Mouse (Mus musculus): Measurements from ENCODE around the gene Celsr1. TPM values are rescaled to one million over a fixed set of nuclear protein-coding genes. Genes with fewer than 3 reads are reported as not detected.
A peak's percentile ranks its signal among the peaks of the same experiment; 100 is the strongest.

Gene Celsr1
- polyA plus RNA-seq, 1 experiment from 2014 or later, result 8.8 TPM

GRCm38 (mm10) chr15:85987896-85988295 is 45.7 kb downstream of the Celsr1 start:
- Histone ChIP-seq H3K4me2 (replicated peaks; ENCODE audit: low read depth, low read length) (no peak overlapping the region), H3K36me3 (ENCODE audit: control insufficient read depth, insufficient read depth, low read length) (no peaks in the 10 kb centered on the region), H3K9me3 (ENCODE audit: control insufficient read depth, low read length) (no peaks in the 10 kb centered on the region), H3K4me1 (ENCODE audit: control insufficient read depth, insufficient read depth, low read length) (peaks cover 11% of the 10 kb centered on the region), H3K27me3 (ENCODE audit: control insufficient read depth, insufficient read depth, low read length) (no peaks in the 10 kb centered on the region), H3K4me3 (ENCODE audit: low read length) (no peak overlapping the region), H3K27ac (ENCODE audit: low read depth, low read length) (no peak overlapping the region), H3K9ac (ENCODE audit: low read depth, low read length) (no peak overlapping the region)
- 63% methylated on average over 5 of the region's 5 CpGs for WGBS
- ATAC-seq (ENCODE audit: low FRiP score, low TSS enrichment), result no peak

- no peaks in the 10 kb centered on the region for H3K27me3 ChIP-seq (ENCODE audit: control insufficient read depth, insufficient read depth, low read length)
- no peak overlapping the region for H3K4me3 ChIP-seq (ENCODE audit: low read length)
- no peak overlapping the region for H3K9ac ChIP-seq (ENCODE audit: low read depth, low read length)
- no peaks in the 10 kb centered on the region for H3K36me3 ChIP-seq (ENCODE audit: control insufficient read depth, insufficient read depth, low read length)
- 89% methylated on average over 4 of the region's 4 CpGs for WGBS
- no peak overlapping the region for H3K4me2 ChIP-seq (replicated peaks; ENCODE audit: low read depth, low read length)
- no peak overlapping the region for H3K27ac ChIP-seq (ENCODE audit: low read depth, low read length)
- H3K4me1 ChIP-seq (ENCODE audit: control insufficient read depth, insufficient read depth, low read length), result peaks cover 10% of the 10 kb centered on the region
- ATAC-seq (ENCODE audit: low FRiP score, low TSS enrichment), result no peak
- no peaks in the 10 kb centered on the region for H3K9me3 ChIP-seq (ENCODE audit: control insufficient read depth, low read length)
Observed at GRCm38 (mm10) chr15:85986170-85986569, 47.4 kb downstream of the Celsr1 start.

DNA sequence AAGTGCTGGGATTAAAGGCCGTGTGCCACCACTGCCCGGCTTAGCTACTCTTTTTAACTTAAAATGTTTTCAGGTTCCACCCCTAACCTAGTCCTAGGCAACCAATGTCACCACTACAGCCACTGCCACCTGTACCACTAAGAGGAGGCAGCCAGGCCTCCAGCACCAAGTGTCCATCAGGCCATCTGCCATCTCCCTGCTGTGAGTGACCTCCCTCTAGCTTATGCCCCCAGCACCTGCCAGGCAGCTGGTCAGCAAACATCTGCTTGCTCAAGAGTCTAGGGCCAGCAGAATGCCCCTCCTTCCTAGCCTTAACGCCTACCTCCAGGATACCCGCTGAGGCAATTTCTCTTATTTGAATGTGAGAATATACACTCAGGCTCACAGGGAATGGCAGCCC is 48.0 kb downstream of the Celsr1 start:
- Histone ChIP-seq H3K9ac (ENCODE audit: low read depth, low read length) (no peak overlapping the region), H3K4me2 (replicated peaks; ENCODE audit: low read depth, low read length) (no peak overlapping the region), H3K27ac (ENCODE audit: low read depth, low read length) (no peak overlapping the region), H3K4me1 (ENCODE audit: control insufficient read depth, insufficient read depth, low read length) (peaks cover 8% of the 10 kb centered on the region), H3K4me3 (ENCODE audit: low read length) (no peak overlapping the region), H3K9me3 (ENCODE audit: control insufficient read depth, low read length) (no peaks in the 10 kb centered on the region), H3K36me3 (ENCODE audit: control insufficient read depth, insufficient read depth, low read length) (no peaks in the 10 kb centered on the region), H3K27me3 (ENCODE audit: control insufficient read depth, insufficient read depth, low read length) (no peaks in the 10 kb centered on the region)
- 82% methylated on average over 4 of the region's 4 CpGs for WGBS
- no peak for ATAC-seq (ENCODE audit: low FRiP score, low TSS enrichment)

GRCm38 (mm10) chr15:85983131-85983530 is 50.4 kb downstream of the Celsr1 start:
- Histone ChIP-seq H3K4me3 (ENCODE audit: low read length) (no peak overlapping the region), H3K4me1 (ENCODE audit: control insufficient read depth, insufficient read depth, low read length) (peaks cover 8% of the 10 kb centered on the region), H3K9ac (ENCODE audit: low read depth, low read length) (no peak overlapping the region), H3K27ac (ENCODE audit: low read depth, low read length) (no peak overlapping the region), H3K9me3 (ENCODE audit: control insufficient read depth, low read length) (no peaks in the 10 kb centered on the region), H3K4me2 (replicated peaks; ENCODE audit: low read depth, low read length) (no peak overlapping the region), H3K36me3 (ENCODE audit: control insufficient read depth, insufficient read depth, low read length) (no peaks in the 10 kb centered on the region; the same call in 1 of the 2 replicates), H3K27me3 (ENCODE audit: control insufficient read depth, insufficient read depth, low read length) (no peaks in the 10 kb centered on the region)
- 90% methylated on average over 7 of the region's 7 CpGs for WGBS
- ATAC-seq (ENCODE audit: low FRiP score, low TSS enrichment), result no peak

DNA sequence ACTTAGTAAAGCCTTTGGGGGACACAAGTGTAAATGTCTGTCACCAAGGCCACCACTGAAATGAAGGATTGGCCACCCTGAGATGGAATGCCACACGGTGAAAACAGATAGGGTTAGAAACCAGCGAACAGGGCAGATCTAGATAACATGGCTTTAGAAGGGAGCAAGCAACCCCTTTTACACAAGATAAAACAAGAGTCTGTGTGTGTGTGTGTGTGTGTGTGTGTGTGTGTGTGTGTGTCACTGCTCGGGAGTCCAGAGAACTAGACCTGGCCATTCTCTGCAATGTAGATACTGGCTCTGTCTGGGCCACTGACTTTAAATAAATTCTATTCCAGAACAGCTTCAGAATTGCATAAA is 51.2 kb downstream of the Celsr1 start:
- Histone ChIP-seq H3K9me3 (ENCODE audit: control insufficient read depth, low read length) (no peaks in the 10 kb centered on the region), H3K27me3 (ENCODE audit: control insufficient read depth, insufficient read depth, low read length) (no peaks in the 10 kb centered on the region), H3K27ac (ENCODE audit: low read depth, low read length) (no peak overlapping the region), H3K4me1 (ENCODE audit: control insufficient read depth, insufficient read depth, low read length) (peaks cover 8% of the 10 kb centered on the region), H3K9ac (ENCODE audit: low read depth, low read length) (no peak overlapping the region), H3K36me3 (ENCODE audit: control insufficient read depth, insufficient read depth, low read length) (no peaks in the 10 kb centered on the region; the same call in 1 of the 2 replicates), H3K4me3 (ENCODE audit: low read length) (no peak overlapping the region), H3K4me2 (replicated peaks; ENCODE audit: low read depth, low read length) (no peak overlapping the region)
- no peak for ATAC-seq (ENCODE audit: low FRiP score, low TSS enrichment)
- WGBS, result 48% methylated on average over 3 of the region's 3 CpGs

DNA sequence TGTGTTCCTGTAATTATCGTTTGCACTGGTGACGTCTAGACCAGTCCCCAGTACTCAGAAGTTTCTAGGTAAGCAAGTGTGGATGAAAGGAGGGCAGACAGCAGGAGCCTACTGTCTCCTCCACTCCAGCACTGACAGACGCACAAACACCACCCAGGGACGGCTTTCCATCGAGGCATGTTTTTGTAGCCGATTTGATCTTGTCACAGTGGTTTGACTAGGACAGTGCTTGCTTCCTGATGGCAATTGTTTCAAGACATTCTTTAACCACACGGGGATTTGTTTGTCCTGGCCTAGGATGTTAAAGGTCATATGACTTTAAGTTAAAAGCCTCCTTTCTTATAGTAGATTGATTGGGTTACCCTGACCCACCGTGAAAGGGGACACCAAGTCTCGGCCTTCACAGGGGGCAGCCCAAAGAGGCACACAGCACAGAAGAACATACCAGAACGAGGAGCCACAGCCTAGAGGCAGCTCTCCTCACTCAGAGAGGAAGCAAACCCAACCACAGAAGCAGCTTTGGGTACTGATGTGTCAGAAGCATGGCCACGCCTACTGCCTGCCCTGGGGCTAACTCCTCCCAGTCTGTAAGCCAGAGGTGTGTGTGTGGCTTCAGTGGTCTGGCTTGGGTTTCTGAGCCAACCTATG is 51.7 kb downstream of the Celsr1 start:
- Histone ChIP-seq H3K4me1 (ENCODE audit: control insufficient read depth, insufficient read depth, low read length) (peaks cover 8% of the 10 kb centered on the region), H3K4me2 (replicated peaks; ENCODE audit: low read depth, low read length) (no peak overlapping the region), H3K9me3 (ENCODE audit: control insufficient read depth, low read length) (no peaks in the 10 kb centered on the region), H3K36me3 (ENCODE audit: control insufficient read depth, insufficient read depth, low read length) (no peaks in the 10 kb centered on the region; the same call in 1 of the 2 replicates), H3K4me3 (ENCODE audit: low read length) (no peak overlapping the region), H3K27me3 (ENCODE audit: control insufficient read depth, insufficient read depth, low read length) (no peaks in the 10 kb centered on the region), H3K9ac (ENCODE audit: low read depth, low read length) (no peak overlapping the region), H3K27ac (ENCODE audit: low read depth, low read length) (no peak overlapping the region)
- peak; percentile 58; the same call in 1 of the 2 replicates for ATAC-seq (ENCODE audit: low FRiP score, low TSS enrichment)
- WGBS, result 17% methylated on average over 11 of the region's 11 CpGs

- H3K4me1 ChIP-seq (ENCODE audit: control insufficient read depth, insufficient read depth, low read length), result peaks cover 7% of the 10 kb centered on the region
- 74% methylated on average over 9 of the region's 9 CpGs for WGBS
- no peaks in the 10 kb centered on the region for H3K9me3 ChIP-seq (ENCODE audit: control insufficient read depth, low read length)
- H3K27ac ChIP-seq (ENCODE audit: low read depth, low read length), result no peak overlapping the region
- H3K4me2 ChIP-seq (replicated peaks; ENCODE audit: low read depth, low read length), result no peak overlapping the region
- H3K27me3 ChIP-seq (ENCODE audit: control insufficient read depth, insufficient read depth, low read length), result no peaks in the 10 kb centered on the region
- no peak for ATAC-seq (ENCODE audit: low FRiP score, low TSS enrichment)
- H3K9ac ChIP-seq (ENCODE audit: low read depth, low read length), result no peak overlapping the region
- no peak overlapping the region for H3K4me3 ChIP-seq (ENCODE audit: low read length)
- H3K36me3 ChIP-seq (ENCODE audit: control insufficient read depth, insufficient read depth, low read length), result no peaks in the 10 kb centered on the region; the same call in 1 of the 2 replicates
Observed at GRCm38 (mm10) chr15:85977086-85977485, 56.5 kb downstream of the Celsr1 start.

DNA sequence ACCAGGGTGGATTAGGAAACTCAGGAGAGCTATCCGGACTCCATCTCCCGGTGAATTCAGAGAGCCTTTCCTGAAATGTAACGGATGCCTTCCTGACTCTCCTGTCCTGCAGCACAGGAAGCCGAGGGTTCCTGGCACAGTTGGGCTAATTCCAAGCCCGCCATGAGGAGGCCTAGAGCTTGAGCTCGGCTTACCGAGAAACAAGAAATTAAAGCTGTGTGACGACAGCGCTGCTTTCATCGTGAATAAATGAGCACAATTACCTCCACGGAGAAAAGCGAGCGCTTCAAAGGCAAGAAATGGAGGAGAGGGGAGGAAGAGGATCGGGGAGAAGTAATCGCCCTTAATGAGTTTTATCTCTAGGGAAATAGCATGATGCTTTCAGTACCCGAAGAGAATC is 57.8 kb downstream of the Celsr1 start:
- Histone ChIP-seq H3K9ac (ENCODE audit: low read depth, low read length) (no peak overlapping the region), H3K4me2 (replicated peaks; ENCODE audit: low read depth, low read length) (no peak overlapping the region), H3K4me3 (ENCODE audit: low read length) (no peak overlapping the region), H3K9me3 (ENCODE audit: control insufficient read depth, low read length) (no peaks in the 10 kb centered on the region), H3K27me3 (ENCODE audit: control insufficient read depth, insufficient read depth, low read length) (no peaks in the 10 kb centered on the region), H3K27ac (ENCODE audit: low read depth, low read length) (no peak overlapping the region), H3K4me1 (ENCODE audit: control insufficient read depth, insufficient read depth, low read length) (0 out of 2 replicates have a peak, but pooled peaks cover 3% of the 10 kb centered on the region), H3K36me3 (ENCODE audit: control insufficient read depth, insufficient read depth, low read length) (no peaks in the 10 kb centered on the region; the same call in 1 of the 2 replicates)
- no peak for ATAC-seq (ENCODE audit: low FRiP score, low TSS enrichment)
- WGBS, result 43% methylated on average over 16 of the region's 16 CpGs

GRCm38 (mm10) chr15:85971596-85971995 is 62.0 kb downstream of the Celsr1 start:
- H3K36me3 ChIP-seq (ENCODE audit: control insufficient read depth, insufficient read depth, low read length), result no peaks in the 10 kb centered on the region
- H3K27ac ChIP-seq (ENCODE audit: low read depth, low read length), result no peak overlapping the region
- no peaks in the 10 kb centered on the region for H3K9me3 ChIP-seq (ENCODE audit: control insufficient read depth, low read length)
- ATAC-seq (ENCODE audit: low FRiP score, low TSS enrichment), result no peak
- 62% methylated on average over 5 of the region's 5 CpGs for WGBS
- H3K9ac ChIP-seq (ENCODE audit: low read depth, low read length), result no peak overlapping the region
- H3K4me1 ChIP-seq (ENCODE audit: control insufficient read depth, insufficient read depth, low read length), result 0 out of 2 replicates have a peak, but pooled peaks cover 11% of the 10 kb centered on the region
- no peak overlapping the region for H3K4me2 ChIP-seq (replicated peaks; ENCODE audit: low read depth, low read length)
- no peak overlapping the region for H3K4me3 ChIP-seq (ENCODE audit: low read length)
- H3K27me3 ChIP-seq (ENCODE audit: control insufficient read depth, insufficient read depth, low read length), result no peaks in the 10 kb centered on the region

All from kidney, embryonic 14.5 days (tissue).